Mouse (Mus musculus): Measurements from ENCODE around the gene Gm5741.
"Not testable (repeated sequence)": the region's sequence is repeated elsewhere in the genome, so short reads cannot be mapped to it uniquely, and the experiment has no call there.

Gm5741 gene

DNA sequence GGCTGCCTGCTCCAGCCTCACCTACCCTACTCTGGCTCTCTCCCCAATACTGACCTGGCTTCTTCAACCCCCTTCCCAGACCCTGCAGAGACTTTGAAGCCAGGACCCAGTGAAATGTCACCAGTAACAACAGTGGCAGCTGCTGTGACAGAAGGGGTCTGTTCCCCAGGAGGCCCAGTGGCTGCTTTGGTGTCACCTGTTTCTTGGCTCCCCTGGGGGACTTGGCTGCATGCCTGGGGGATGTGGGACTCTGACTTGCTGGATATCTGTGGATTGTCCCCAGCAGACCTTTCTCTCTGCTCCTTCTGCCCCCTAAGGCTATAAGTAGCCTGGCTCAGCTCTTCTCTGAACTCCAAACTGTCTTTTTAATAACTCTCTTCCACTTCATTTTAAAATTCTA is at the start of gene Gm5741:
Gene Gm5741, minus strand, starts transcription at position 1 of the 400 bp plus-strand sequence.
- no peak for DNase-seq (ENCODE audit: low spot score)

DNA sequence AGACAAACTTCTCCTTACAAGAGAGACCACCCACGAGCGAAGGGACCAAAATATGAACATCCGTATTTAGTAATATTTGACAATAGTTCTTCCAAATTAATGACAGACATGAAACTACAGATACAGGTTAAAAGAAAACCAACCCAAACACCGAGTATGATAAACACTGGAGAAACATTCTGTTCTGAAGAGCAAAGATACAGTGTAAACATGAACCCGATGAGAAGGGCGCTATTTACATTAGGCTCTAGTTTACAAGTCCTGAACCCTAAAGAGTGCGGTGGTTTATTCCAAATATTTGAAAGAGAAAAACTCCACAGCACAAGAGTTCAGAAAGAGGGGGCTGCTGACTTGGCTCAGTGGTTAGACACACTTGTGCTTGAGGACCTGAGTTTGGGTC is 49.2 kb upstream of the Gm5741 start:
- DNase-seq (ENCODE audit: low spot score) = no peak

DNA sequence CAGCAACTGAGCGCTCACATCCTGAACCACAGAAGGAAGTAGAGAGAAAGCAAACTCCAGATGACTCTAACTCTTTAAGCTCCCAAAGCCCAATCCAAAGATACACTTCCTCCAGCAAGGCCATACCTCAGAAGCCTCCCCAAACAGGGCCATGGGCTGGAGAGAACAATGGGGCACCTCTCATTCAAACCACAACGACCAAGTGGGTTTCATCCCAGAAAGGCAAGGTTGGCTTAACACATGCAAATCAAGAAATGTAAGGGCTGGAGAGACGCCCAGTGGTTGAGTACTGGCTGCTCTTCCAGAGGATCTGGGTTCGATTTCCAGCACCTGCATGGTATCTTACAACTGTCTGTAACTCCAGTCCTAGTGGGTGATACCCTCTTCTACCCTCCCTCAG is 47.7 kb upstream of the Gm5741 start:
- DNase-seq (ENCODE audit: low spot score) = no peak

DNA sequence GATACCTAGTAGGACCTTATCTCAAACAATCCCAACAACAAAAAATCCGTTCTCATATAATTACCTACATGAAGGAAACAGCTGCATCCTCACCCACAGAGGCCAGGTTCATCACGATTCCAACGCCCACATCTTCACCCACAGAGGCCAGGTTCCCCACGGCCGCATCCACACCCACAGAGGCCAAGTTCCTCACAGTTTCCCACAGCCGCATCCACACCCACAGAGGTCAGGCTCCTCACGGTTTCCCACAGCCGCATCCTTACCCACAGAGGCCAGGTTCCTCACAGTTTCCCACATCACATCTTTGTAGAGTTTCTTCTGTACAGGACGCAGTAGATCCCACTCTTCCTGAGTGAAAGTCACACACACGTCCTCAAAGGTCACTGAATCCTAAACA is 45.5 kb upstream of the Gm5741 start:
- no peak for DNase-seq (ENCODE audit: low spot score)

DNA sequence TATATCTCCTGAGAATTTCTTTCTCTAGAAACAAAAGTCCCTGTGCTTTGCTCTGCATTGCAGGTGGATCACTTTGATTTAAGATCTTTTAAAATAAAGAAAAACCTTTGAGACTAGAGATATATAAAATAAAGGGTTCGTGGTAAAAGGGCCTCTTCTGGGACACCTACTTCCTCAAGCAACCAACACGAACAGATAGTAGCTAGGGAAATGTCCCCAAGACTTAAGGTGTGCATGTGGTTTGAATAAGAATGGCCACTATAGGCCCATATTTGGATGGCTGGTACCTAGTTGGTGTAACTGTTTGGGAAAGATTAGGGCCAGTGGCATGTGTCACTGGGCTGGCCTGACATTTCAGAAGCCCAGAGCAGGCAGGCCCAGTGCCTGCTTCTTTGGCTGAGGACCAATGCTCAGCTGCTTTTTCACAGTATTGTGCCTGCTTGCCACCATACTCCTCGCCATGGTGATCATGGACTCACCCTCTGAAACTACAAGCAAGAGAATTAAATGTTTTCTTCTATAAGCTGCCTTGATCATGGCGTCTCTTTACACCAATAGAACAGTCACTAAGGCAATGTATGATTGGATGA is 32.4 kb upstream of the Gm5741 start:
- DNase-seq (ENCODE audit: low spot score) = no peak

DNA sequence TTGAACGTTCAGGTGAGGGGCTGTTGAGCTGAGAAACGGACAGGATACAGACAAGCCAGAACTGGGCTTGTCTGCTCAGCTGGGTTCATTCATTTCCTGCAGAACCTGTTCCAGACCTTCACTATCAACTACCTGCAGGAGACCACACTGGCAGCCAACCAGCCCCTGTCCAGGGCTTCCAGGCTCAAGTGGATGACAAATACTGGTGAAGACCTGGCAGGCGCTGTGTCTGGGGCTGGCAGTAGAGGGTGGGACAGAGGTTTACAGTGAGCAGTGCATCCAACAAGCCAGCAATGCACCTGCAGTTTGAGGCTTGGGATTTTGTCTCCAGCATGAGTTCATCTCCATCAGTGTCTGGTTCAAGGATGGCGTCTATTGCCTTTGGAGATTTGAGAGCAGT is 29.1 kb upstream of the Gm5741 start:
- DNase-seq (ENCODE audit: low spot score) = peak; percentile 51

DNA sequence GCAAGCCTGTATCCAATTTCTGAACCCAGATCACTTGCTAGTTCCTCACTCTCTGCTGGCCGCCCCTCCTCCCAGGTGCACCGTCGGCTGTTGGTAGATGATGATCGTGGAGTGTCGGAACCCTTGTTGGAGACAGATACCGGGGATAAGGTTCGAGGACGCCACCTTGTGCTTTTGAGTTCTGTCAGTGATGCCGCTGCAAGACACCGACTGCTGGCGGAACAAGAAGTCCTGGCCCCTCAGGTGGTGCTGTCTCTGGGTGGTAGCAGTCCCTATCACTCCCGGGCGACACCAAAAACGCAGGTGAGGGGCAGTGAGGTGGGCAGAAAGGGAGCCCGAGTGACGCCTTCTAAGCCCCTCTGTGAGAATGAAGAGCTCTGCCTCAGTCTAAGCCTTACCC is 28.4 kb upstream of the Gm5741 start:
- no peak for DNase-seq (ENCODE audit: low spot score)

DNA sequence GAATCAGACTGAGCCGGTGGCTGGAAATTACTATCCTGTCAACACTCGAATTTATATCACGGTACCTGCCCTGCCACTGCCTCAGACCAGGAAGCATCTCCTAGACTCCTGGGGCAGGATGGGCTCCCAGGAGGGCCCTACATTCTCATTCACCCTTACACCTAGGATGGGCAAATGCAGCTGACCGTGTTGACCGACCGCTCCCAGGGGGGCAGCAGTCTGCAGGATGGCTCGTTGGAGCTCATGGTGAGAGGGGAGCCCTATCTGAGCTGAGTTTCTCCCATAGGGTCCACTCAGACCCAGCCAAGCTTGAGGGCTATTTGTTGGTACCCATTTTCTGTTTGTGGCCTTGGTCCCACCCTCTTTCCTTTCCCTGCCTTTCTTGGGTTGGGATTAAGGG is 27.8 kb upstream of the Gm5741 start:
- DNase-seq (ENCODE audit: low spot score) = no peak

DNA sequence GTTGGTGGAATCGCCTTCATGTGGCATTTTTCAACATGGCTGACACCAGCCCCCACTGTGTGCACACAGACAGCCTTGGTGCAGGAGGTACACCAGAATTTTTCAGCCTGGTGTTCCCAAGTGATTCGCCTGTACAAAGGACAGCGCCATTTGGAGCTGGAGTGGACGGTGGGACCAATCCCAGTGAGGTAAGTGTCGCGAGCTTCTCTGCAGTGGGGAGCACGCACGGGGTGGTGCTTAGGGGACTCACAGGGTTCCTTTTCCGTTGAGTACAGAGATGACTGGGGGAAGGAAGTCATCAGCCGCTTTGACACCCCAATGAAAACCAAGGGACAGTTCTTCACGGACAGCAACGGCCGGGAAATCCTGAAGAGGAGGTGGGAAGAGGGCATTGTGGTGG is 27.3 kb upstream of the Gm5741 start:
- DNase-seq (ENCODE audit: low spot score) = no peak

DNA sequence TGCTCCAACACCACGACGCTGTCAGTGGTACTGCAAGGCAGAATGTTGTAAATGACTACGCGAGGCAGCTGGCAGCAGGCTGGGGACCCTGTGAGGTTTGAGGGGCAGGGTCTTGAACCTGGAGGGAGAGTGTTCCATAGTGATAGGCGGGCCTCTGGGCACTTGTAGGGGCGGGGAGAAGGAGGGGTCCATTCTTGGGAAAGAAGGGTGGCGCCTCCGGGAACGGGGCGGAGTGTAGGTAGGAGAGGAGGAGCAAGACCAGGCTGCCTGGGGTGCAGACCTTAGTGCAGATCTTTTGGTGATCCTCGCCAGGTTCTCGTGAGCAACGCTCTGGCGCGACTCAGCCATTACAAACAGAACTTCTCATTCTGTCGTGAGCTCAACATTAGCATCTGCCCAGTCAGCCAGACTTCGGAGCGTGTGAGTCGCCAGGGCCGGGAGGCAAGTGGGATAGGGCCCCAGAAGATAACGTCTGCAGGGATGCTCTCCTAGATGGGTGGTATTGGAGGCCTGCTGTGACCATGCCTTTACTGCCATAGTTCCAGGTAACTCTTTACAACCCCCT is 23.8 kb upstream of the Gm5741 start:
- no peak for DNase-seq (ENCODE audit: low spot score)

DNA sequence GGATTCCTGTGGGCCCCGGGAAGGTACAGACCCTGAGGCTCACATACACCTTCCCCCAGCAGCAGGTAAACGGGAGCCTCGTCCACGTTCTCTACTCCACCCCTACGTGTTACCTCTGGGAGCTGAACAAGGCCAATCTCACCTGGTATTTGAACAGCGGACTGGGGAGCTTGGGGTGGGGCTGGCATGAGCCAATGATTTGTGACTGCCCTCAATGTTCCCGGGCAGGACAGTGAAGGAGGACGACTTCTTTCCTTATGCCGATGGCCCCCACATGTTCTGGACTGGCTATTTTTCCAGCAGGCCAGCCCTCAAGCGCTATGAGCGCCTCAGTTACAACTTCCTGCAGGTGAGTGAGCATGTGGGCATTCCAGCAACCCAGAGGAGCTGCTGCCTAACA is 23.1 kb upstream of the Gm5741 start:
- no peak for DNase-seq (ENCODE audit: low spot score)

DNA sequence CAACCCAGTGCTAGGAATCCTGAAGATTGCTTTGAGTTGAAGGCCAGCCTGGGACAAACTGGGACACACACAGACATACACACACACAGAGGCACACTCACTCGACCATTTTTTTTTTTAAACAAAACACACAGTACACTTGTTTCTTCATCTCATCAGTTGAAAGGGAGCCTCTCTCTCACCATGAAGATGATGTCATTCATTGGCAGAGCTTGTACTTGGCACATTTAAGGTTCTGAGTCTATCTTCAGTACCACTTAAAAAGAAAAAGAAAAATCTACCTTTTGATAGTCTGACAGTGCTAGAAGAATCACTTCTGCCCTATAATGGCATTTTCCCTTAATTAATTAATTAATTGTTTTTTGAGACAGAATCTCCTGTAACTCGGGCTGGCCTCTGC is 21.0 kb upstream of the Gm5741 start:
- DNase-seq (ENCODE audit: low spot score) = no peak

DNA sequence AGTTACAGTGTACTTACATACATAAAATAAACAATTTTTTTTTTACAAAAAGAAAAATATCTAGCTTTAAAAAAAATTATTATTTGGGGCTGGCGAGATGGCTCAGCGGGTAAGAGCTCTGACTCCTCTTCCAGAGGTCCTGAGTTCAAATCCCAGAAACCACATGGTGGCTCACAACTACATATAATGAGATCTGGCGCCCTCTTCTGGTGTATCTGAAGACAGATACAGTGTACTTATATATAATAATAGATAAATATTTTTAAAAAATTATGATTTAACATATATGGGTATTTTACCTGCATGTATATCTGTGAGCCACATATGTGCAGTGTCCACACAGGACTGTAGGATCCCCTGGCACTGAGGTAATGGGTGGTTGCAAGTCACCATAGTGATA is 18.5 kb upstream of the Gm5741 start:
- DNase-seq (ENCODE audit: low spot score) = no peak

DNA sequence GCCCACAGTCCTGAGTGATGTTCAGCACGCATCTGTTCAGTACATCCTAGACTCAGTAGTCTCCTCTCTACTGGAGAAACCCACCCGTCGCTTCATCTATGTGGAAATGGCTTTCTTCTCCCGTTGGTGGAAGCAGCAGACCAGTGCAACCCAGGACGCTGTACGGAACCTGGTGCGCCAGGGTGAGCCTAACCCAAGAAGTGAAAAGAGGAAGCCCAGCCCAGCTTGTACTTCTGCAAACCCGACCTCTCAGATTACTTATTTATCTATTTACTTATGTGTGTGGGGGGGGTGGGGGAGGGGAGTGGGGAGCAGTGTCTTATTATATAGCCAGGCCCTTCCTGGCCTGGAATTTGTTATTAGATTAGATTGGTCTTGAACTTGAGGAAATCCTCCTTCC is 16.9 kb upstream of the Gm5741 start:
- DNase-seq (ENCODE audit: low spot score) = no peak

DNA sequence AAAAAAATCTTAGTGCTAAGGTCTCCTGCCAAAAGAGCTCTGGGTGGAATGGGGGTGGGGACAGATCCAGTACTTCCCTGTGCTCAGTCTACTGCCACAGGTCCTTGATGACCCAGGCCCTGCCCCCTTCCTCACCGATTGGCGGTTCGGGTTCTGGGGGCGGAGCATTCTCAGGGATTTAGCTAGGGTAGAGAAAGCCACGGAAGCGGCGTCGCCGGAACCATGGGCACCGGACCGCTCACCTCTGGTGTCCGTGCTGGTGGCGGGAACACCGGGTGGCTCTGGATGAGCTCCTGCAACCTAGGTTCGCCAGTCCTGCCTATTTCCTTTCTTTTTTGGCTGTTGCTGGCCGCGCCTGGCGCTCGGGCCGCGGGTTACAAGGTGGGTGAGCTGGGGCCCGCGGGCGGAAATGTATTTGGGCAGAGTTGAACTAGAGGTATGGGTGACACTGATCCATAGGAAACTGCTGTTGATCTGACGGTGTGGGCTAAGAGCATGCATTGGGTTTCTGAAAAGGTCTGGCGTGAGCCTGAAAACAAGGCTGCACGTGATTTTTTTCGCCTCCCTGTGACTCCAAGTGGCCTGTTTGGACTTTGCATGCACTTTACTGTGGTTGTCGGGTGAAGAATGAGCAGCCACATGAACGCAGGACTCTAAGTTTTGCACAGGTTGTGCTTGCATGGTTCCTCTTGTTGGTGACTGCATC is 15.5 kb upstream of the Gm5741 start, which contains the start of gene Man2b1:
Gene Man2b1, plus strand, starts transcription at position 163 of the 706 bp plus-strand sequence.
- DNase-seq (ENCODE audit: low spot score) = peak; percentile 95

DNA sequence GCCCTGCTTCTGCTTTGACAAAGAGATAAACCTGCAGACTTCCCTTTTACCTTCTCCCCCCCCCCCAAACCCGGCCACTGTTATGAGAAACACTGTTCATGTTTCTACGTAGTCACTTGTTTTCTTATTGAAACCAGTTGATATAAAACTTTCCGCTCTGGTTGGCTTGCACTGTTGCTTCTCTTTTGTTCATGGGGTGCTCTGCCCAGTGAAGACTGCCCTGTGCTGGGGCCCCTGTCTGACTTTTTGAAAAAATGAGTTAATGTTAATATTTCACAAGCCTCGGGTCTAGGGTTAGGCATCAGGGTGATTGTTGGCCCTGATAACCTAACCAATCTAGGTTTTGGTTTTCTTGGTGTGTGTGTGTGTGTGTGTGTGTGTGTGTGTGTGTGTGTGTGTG is 14.4 kb upstream of the Gm5741 start:
- DNase-seq (ENCODE audit: low spot score) = not testable (repeated sequence)

DNA sequence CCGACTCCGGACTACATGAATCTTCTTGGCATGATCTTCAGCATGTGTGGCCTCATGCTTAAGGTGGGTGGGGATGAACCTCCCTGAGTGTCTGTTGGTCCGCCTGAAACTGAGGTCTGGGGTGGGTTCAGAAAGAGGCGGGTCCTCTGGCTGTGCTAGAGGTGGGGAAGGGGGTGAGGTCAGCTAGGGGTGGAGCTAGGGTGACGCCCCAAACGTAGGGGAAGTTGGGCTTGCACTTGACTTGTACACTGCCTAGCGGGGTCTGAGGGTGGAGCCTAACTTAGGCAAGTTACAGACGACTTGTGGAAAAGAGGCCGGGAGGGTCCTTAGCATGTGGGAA is 13.4 kb upstream of the Gm5741 start, which contains the start of gene Wdr83:
Gene Wdr83, minus strand, starts transcription at position 91 of the 340 bp plus-strand sequence.
- DNase-seq (ENCODE audit: low spot score) = no peak

DNA sequence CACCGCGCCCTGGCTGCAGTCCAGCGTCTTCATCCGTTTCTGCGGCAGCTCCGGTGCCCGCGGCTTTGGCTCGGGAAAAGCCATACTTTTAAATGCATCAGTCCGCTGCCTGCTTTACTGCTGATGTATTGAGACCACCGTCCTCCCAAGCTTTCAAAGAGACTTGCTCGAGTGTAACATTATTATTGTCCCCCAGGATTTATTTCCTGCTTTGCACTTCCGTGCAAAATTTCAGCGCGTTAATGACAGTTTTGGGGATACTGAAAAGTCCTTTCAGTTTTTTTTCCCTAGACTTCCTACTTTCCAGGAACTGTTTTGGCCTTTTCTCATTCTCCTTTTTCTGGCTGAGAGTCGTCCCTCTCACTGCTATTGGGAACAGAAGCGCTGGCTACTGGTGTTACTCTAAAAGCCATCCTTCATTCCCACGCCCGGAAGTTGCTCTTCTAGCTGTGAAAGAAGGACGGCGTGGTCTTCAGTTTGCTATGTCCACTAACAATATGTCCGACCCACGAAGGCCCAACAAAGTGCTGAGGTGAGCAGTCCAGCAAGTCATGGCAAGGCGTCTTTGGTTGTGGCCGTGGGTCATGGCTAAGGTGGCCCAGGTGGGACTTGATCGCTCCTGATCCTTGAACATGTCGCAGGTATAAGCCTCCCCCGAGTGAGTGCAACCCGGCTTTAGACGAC is 12.9 kb upstream of the Gm5741 start, which contains the start of gene Wdr83os:
Gene Wdr83os, plus strand, starts transcription at position 209 of the 684 bp plus-strand sequence.
- DNase-seq (ENCODE audit: low spot score) = peak; percentile 50

DNA sequence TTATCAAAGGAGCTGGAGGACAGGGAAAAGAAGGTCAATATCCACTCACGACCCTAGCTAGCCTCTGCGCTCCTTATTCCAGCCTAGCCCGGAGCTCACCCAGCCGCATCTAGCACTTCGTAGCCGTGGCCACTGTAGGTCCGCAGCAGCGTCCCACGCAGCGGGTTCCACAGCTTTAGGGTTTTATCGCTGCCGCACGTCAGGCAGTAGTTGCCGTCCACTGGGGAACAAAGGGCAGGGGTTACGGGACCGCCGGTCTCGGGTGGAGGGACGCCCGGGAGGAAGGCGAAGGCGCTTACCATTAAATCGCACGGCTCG is 12.4 kb upstream of the Gm5741 start:
- no peak for DNase-seq (ENCODE audit: low spot score)

DNA sequence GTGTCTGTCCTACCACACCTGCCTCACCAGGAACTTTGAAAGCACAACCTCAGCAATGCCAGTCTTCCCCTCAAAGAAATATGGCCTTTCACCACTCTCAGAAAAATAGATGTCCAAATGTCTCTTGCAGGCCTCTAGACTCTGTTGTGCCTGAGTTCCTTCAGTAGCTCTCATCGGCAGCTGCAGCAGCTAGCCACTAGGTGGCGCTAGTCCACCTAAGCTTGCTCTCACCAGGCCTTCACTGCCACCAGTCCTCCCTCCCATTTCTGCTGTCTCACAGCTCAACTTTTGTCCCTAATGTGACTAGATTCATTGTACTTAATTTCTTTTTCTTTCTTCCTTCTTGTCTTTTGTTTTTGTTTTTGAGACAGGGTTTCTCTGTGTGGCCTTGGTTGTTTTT is 9.2 kb upstream of the Gm5741 start:
- peak; percentile 82 for DNase-seq (ENCODE audit: low spot score)

DNA sequence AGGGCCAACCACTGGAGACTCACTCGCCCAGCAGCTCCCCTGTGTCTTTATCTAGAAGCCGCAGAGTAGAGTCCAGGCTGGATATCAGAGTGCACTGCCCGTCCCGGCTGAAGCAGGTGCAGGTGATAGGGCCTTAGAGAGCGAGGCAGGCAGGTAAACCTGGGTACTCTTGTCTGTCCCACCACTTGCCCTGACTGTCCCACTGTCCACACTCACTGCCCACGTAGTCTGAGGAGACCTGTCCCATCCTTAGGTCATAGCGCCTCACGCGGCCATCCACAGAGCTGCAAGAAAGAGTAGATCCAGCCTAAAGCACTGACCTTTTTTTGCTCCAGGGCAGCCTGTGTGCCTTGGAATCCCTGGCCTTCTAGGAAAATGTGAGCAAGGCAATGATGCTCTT is 8.2 kb upstream of the Gm5741 start:
- DNase-seq (ENCODE audit: low spot score) = peak; percentile 62

DNA sequence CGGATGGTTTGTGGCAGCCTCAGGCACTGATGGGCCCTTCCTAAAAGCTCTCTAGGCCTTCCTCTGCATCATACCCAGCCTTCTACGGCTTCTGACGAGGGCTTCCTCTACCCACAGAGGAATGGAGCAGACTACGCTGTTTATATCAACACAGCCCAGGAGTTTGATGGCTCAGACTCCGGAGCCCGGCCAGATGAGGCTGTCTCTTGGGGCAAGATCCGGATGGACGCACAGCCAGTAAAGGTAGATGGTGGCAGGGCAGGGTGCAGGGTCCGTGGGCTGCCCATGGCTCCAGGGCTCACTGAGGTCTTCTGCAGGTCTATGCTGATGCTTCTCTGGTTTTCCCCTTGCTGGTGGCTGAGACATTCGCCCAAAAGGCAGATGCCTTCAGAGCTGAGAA is 6.8 kb upstream of the Gm5741 start:
- no peak for DNase-seq (ENCODE audit: low spot score)

DNA sequence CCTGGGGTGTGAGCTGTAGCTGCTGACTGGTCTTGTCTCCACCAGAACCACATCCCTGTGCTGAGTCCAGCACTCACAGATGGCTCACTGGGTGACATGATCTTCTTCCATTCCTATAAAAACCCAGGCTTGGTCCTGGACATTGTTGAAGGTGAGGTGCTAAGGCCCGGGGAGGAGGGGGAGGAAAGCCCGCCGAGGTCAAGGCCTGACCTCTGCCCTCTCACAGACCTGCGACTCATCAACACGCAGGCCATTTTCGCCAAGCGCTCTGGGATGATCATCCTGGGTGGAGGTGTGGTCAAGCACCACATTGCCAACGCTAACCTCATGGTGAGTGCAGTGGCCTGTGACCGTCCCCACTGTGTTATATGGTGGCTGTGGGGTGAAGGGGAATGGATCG is 6.4 kb upstream of the Gm5741 start:
- no peak for DNase-seq (ENCODE audit: low spot score)
